Mouse (Mus musculus) ES-Bruce4 (cell line): ENCODE measurements around the gene 4933428G20Rik. TPM values are rescaled to one million over a fixed set of nuclear protein-coding genes. Genes with fewer than 3 reads are reported as not detected.

Experiments
- H3K27ac ChIP-seq: 2 replicates; pipeline ENCODE4 v1.5.1; 2012; ENCODE audit warnings: low read length, inconsistent platforms; ENCODE audit not compliant: insufficient read depth
- H3K27me3 ChIP-seq: 2 replicates; pipeline ENCODE4 v1.6.1; 2012; ENCODE audit warnings: mild to moderate bottlenecking, low read length, inconsistent platforms; ENCODE audit not compliant: control insufficient read depth, poor library complexity, insufficient read depth, severe bottlenecking
- H3K36me3 ChIP-seq: 2 replicates; pipeline ENCODE4 v1.6.1; 2012; ENCODE audit warnings: inconsistent platforms, mild to moderate bottlenecking, low read length, moderate library complexity; ENCODE audit not compliant: control insufficient read depth, poor library complexity, insufficient read depth, severe bottlenecking
- H3K4me1 ChIP-seq: one replicate; pipeline ENCODE4 v1.8.1; 2011; ENCODE audit warnings: low read length; ENCODE audit not compliant: control insufficient read depth, insufficient read depth
- H3K4me3 ChIP-seq: 2 replicates; pipeline ENCODE4 v1.5.1; 2011; ENCODE audit warnings: low read depth, mild to moderate bottlenecking, low read length
- H3K9ac ChIP-seq: 2 replicates; pipeline ENCODE4 v1.6.1; 2012; ENCODE audit warnings: low read depth, mild to moderate bottlenecking, inconsistent platforms; ENCODE audit not compliant: poor library complexity, severe bottlenecking
- H3K9me3 ChIP-seq: replicated peaks from 2 replicates; pipeline ENCODE4 v1.6.1; 2012; ENCODE audit warnings: mild to moderate bottlenecking, low read length, inconsistent platforms; ENCODE audit not compliant: control insufficient read depth, poor library complexity, insufficient read depth, severe bottlenecking
- CTCF ChIP-seq: IDR thresholded peaks from one replicate; pipeline ENCODE4 v1.8.1; 2011; ENCODE audit warnings: low read depth, low read length
- EP300 ChIP-seq: IDR thresholded peaks from 2 replicates; pipeline ENCODE4 v1.6.1; 2011; ENCODE audit warnings: low read depth, low read length; ENCODE audit not compliant: insufficient read depth
- POLR2A ChIP-seq: IDR thresholded peaks from one replicate; pipeline ENCODE4 v1.8.1; 2011; ENCODE audit warnings: low read length; ENCODE audit not compliant: insufficient read depth
- polyA plus RNA-seq: library from polyadenylated mRNA; stranded (reverse); fragments of >200 nt; gene quantifications from 2 replicates; pipeline ENCODE4 v1.2.4, GENCODE M21; 2011; ENCODE audit warnings: low read depth; ENCODE audit not compliant: missing spikeins, insufficient read depth, insufficient read length

4933428G20Rik gene
- polyA plus RNA-seq, 1 experiment, result not detected

- no peaks in the 10 kb centered on the region for H3K9me3 ChIP-seq
- no peaks in the 10 kb centered on the region for H3K36me3 ChIP-seq
- H3K27me3 ChIP-seq, result no peaks in the 10 kb centered on the region
- H3K27ac ChIP-seq, result no peak overlapping the region
- H3K9ac ChIP-seq, result no peak overlapping the region
- TF ChIP-seq CTCF (no peak), POLR2A (no peak), EP300 (no peak)
- peaks cover 2% of the 10 kb centered on the region for H3K4me1 ChIP-seq
- no peak overlapping the region for H3K4me3 ChIP-seq
Measured at GRCm38 (mm10) chr11:97523107-97523506, 23.0 kb upstream of the 4933428G20Rik start.

GRCm38 (mm10) chr11:97521741-97522474 lies 21.8 kb upstream of the 4933428G20Rik start:
- Histone ChIP-seq H3K27ac (no peak overlapping the region), H3K9ac (peak overlapping the region; percentile 57)

GRCm38 (mm10) chr11:97520541-97520940 lies 20.4 kb upstream of the 4933428G20Rik start:
- H3K9me3 ChIP-seq, result no peaks in the 10 kb centered on the region
- TF ChIP-seq EP300 (no peak), POLR2A (no peak), CTCF (no peak)
- no peak overlapping the region for H3K9ac ChIP-seq
- no peaks in the 10 kb centered on the region for H3K27me3 ChIP-seq
- peaks cover 2% of the 10 kb centered on the region for H3K4me1 ChIP-seq
- H3K36me3 ChIP-seq, result no peaks in the 10 kb centered on the region
- H3K4me3 ChIP-seq, result no peak overlapping the region
- no peak overlapping the region for H3K27ac ChIP-seq

More at GRCm38 (mm10) chr11:97521741-97522474, 21.8 kb upstream of the 4933428G20Rik start:
- Histone ChIP-seq H3K9me3 (no peaks in the 10 kb centered on the region), H3K4me3 (peak overlapping the region; percentile 51), H3K36me3 (no peaks in the 10 kb centered on the region), H3K27me3 (no peaks in the 10 kb centered on the region), H3K4me1 (peaks cover 2% of the 10 kb centered on the region)
- no peak for TF ChIP-seq POLR2A
- TF ChIP-seq EP300, result no peak
- TF ChIP-seq CTCF, result no peak

- Histone ChIP-seq H3K36me3 (no peaks in the 10 kb centered on the region), H3K9ac (no peak overlapping the region), H3K4me3 (no peak overlapping the region), H3K27me3 (no peaks in the 10 kb centered on the region), H3K4me1 (peaks cover 4% of the 10 kb centered on the region), H3K27ac (no peak overlapping the region), H3K9me3 (no peaks in the 10 kb centered on the region)
- TF ChIP-seq EP300 (no peak), POLR2A (no peak), CTCF (no peak)
Measured at GRCm38 (mm10) chr11:97513066-97513465, 12.9 kb upstream of the 4933428G20Rik start.

- peaks cover 4% of the 10 kb centered on the region for H3K4me1 ChIP-seq
- no peaks in the 10 kb centered on the region for H3K36me3 ChIP-seq
- H3K9ac ChIP-seq, result peak overlapping the region; percentile 74
- no peak overlapping the region for H3K27ac ChIP-seq
- H3K27me3 ChIP-seq, result no peaks in the 10 kb centered on the region
- TF ChIP-seq POLR2A (no peak), EP300 (no peak), CTCF (no peak)
- no peaks in the 10 kb centered on the region for H3K9me3 ChIP-seq
- peak overlapping the region; percentile 82 for H3K4me3 ChIP-seq
Measured at GRCm38 (mm10) chr11:97512511-97512910, 12.4 kb upstream of the 4933428G20Rik start.

- Histone ChIP-seq H3K9me3 (no peaks in the 10 kb centered on the region), H3K27me3 (no peaks in the 10 kb centered on the region), H3K4me3 (peak overlapping the region; percentile 82), H3K9ac (peak overlapping the region; percentile 74), H3K27ac (peak overlapping the region; percentile 83), H3K4me1 (peaks cover 4% of the 10 kb centered on the region), H3K36me3 (no peaks in the 10 kb centered on the region)
- TF ChIP-seq CTCF (no peak), POLR2A (no peak), EP300 (no peak)
Measured at GRCm38 (mm10) chr11:97511661-97512369, 11.7 kb upstream of the 4933428G20Rik start.
